8 mouse cellular contexts compared by ENCODE assay signal in the genomic region with DNA sequence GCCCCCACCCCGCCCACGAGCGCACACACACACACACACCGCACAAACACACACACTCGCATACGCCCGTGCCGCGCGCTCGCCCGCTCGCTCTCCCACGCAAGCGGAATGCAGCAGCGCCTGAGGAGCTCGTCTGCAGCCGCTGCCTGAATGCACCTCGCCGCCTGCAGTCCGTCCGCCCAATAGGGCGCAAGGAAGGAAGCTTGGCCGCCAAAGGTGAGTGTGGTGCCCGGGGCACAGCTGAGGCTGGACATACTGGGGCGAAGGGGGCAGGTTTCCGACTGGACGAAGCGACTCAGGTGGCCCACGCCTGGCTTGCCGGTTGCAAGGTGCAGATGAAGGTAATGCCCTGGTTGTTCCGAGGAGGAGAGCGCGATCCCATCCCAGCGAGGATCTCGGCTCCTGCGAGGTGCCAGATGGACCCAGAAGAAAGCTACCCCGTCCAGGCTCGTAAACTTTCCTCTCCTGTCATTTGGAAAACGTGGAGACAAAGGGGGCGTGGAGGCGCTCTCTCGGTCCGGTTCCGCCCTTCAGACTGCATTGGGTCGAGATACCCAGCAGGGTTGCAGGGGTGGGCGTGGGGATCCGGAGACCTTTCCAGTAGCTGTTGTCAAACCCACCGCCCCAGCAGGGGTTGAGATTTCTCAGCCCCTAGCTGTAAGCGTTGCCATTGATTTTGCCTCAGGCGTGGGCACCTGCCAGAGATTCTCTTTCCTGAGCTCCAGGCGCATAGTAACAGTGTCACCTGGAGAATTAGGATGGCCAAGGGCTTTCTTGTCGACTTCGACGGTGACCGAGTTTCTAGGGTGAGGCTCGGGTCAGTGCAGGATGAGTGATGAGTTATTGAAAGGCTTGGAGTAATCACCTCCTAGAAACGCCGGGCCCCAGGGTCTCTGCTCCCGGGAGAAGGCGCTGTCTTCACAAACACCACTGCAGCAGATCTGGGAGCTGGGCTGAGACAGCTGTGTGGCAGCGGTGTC. TPM values are rescaled to one million over a fixed set of nuclear protein-coding genes. Genes with fewer than 3 reads are reported as not detected.
DNase-seq lines count a peak whose midpoint lies in the region; ATAC-seq and TF ChIP-seq lines count a peak whose summit lies in the region.

No protein-coding gene starts in this region.

- H3K4me1 ChIP-seq in lung, embryonic 15.5 days: peaks cover 14% of the 10 kb centered on the region
- H3K4me1 ChIP-seq in lung, adult 2 months (ENCODE audit: control insufficient read depth, insufficient read depth, low read length): no peaks in the 10 kb centered on the region
- no peaks in the 10 kb centered on the region; the same call in 1 of the 2 replicates for H3K4me1 ChIP-seq in embryonic facial prominence, embryonic 11.5 days (ENCODE audit: control insufficient read depth, insufficient read depth, low read length)

- peak overlapping the region; percentile 43 for H3K9ac ChIP-seq in lung, embryonic 15.5 days
- peak overlapping the region; percentile 43 for H3K9ac ChIP-seq in embryonic facial prominence, embryonic 11.5 days (replicated peaks; ENCODE audit: low read length)

- H3K36me3 ChIP-seq in lung, embryonic 15.5 days: no peaks in the 10 kb centered on the region
- no peaks in the 10 kb centered on the region for H3K36me3 ChIP-seq in embryonic facial prominence, embryonic 11.5 days (replicated peaks; ENCODE audit: control insufficient read depth, insufficient read depth, low read depth, low read length)

- H3K27me3 ChIP-seq in lung, embryonic 15.5 days: peaks cover 29% of the 10 kb centered on the region
- peaks cover 7% of the 10 kb centered on the region for H3K27me3 ChIP-seq in embryonic facial prominence, embryonic 11.5 days (ENCODE audit: control insufficient read depth, insufficient read depth, low read length)

- ATAC-seq in lung, embryonic 15.5 days (ENCODE audit: borderline replicate concordance, extremely low read depth, low FRiP score, low TSS enrichment): peak; percentile 58; the same call in 1 of the 2 replicates
- ATAC-seq in embryonic facial prominence, embryonic 11.5 days (replicated peaks; ENCODE audit: insufficient number of reproducible peaks, low FRiP score, low TSS enrichment, low read depth): peak; percentile 68
- ATAC-seq in hematopoietic stem cell, adult 5-6 weeks (replicated peaks in 1 of 2; ENCODE audit: insufficient read depth in 1 of 2, low FRiP score in 2 of 2, low TSS enrichment in 1 of 2, low read depth in 1 of 2, poor library complexity in 2 of 2, severe bottlenecking in 2 of 2): peak; percentile 47 to 85
- ATAC-seq in monocyte, adult 5-6 weeks (replicated peaks; ENCODE audit: insufficient number of reproducible peaks, low FRiP score, low TSS enrichment, poor library complexity, severe bottlenecking): no peak

- no peak overlapping the region for H3K27ac ChIP-seq in lung, embryonic 15.5 days
- no peak overlapping the region for H3K27ac ChIP-seq in embryonic facial prominence, embryonic 11.5 days (replicated peaks; ENCODE audit: low read depth, low read length)

- TF ChIP-seq CTCF in lung, adult 2 months (IDR thresholded peaks at IDR 0.05; ENCODE audit: insufficient read depth, low read length): no peak

- DNase-seq in lung, adult 2 months: no peak
- DNase-seq in embryonic facial prominence, embryonic 11.5 days (ENCODE audit: low spot score): peak; percentile 23
- DNase-seq in layer of hippocampus, adult 8-10 months (ENCODE audit: low spot score in 2 of 2): peak; percentile 12 to 25
- DNase-seq in lung, postnatal 36 days: peak; percentile 1
- DNase-seq in right cerebral cortex, postnatal 4 days: peak; percentile 56

- H3K4me3 ChIP-seq in lung, embryonic 15.5 days: peak overlapping the region; percentile 53
- H3K4me3 ChIP-seq in lung, adult 2 months (replicated peaks; ENCODE audit: extremely low read depth, low read depth, low read length): no peak overlapping the region
- peak overlapping the region; percentile 61 for H3K4me3 ChIP-seq in embryonic facial prominence, embryonic 11.5 days (ENCODE audit: low read depth, low read length)

- no peak for TF ChIP-seq POLR2A in lung, adult 2 months (IDR thresholded peaks at IDR 0.05; ENCODE audit: borderline replicate concordance, extremely low read depth, low read depth, low read length)

- under 1% methylated on average over 62 of the region's 62 CpGs for WGBS in lung, embryonic 15.5 days
- WGBS in lung, adult 2 months: 2% methylated on average over 62 of the region's 62 CpGs
- WGBS in embryonic facial prominence, embryonic 11.5 days: under 1% methylated on average over 59 of the region's 62 CpGs

- no peaks in the 10 kb centered on the region for H3K9me3 ChIP-seq in lung, embryonic 15.5 days
- no peaks in the 10 kb centered on the region for H3K9me3 ChIP-seq in embryonic facial prominence, embryonic 11.5 days (replicated peaks; ENCODE audit: control insufficient read depth, low read length)

- H3K4me2 ChIP-seq in lung, embryonic 15.5 days: peak overlapping the region; percentile 99
- peak overlapping the region; percentile 94 for H3K4me2 ChIP-seq in embryonic facial prominence, embryonic 11.5 days (ENCODE audit: low read depth, low read length)

RNA-seq across cellular contexts. Expression of gene Plppr1, which starts 0.6 kb away (rescaled TPM):
- 1.1 TPM in 2 replicates for polyA plus RNA-seq in lung, embryonic 15.5 days (2015; fragmentation: Nextera tagmentation; extraction: Ambion mirVana)
- polyA plus RNA-seq in lung, adult 2 months (2012; rRNA removed): 0.02 TPM in 1 of 2 replicates, not detected in the other
- polyA plus RNA-seq in embryonic facial prominence, embryonic 11.5 days (2014; fragmentation: Nextera tagmentation; extraction: Ambion mirVana): 3.8 and 4.7 TPM in 2 replicates
- not detected in 2 replicates for total RNA-seq in hematopoietic stem cell, adult 5-6 weeks (2017)
- 1 to 10 TPM; 6.3 to 7.8 (median 7.3) TPM for total RNA-seq in layer of hippocampus, adult 8-10 months (2022)
- total RNA-seq in monocyte, adult 5-6 weeks (2017): not detected in 3 replicates
